Mouse (Mus musculus): ENCODE data around the gene Rpsa. TPM values are rescaled to one million over a fixed set of nuclear protein-coding genes. Genes with fewer than 3 reads are reported as not detected.

Rpsa gene
- total and polyA plus RNA-seq, 3 experiments, result 3,563 to 4,053 (median 3,991) TPM

DNA sequence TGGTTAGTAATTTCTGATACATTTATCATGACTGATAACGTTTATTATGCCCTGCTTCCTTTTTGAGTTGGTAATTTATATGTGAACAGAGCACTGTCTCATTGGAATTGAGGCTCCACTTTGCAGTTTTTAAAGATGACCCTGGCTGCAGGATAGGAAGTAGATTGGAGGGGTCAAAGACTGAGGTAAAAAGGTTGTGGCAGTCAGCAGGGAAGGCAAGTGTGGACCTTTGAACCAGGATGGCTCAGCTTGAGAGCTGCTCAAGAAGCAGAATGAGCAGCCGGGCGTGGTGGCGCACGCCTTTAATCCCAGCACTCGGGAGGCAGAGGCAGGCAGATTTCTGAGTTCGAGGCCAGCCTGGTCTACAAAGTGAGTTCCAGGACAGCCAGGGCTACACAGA is 14.0 kb upstream of the Rpsa start:
- Histone ChIP-seq H3K27me3 (replicated peaks) (no peaks in the 10 kb centered on the region), H3K4me1 (ENCODE audit: control insufficient read depth in 1 of 2, insufficient read depth in 2 of 2) (peaks cover 12 to 45% of the 10 kb centered on the region in 2 experiments), H3K9ac (ENCODE audit: insufficient read depth, low read depth) (no peak overlapping the region), H3K79me2 (replicated peaks; ENCODE audit: control insufficient read depth, extremely low read depth, insufficient read depth, poor library complexity, severe bottlenecking) (peaks cover 13% of the 10 kb centered on the region), H3K4me2 (ENCODE audit: insufficient read depth, low read depth, poor library complexity, severe bottlenecking) (no peak overlapping the region), H3K36me3 (replicated peaks in 1 of 2; ENCODE audit: control insufficient read depth in 1 of 2, insufficient read depth in 1 of 2, low read length in 1 of 2) (peaks cover 14 to 28% of the 10 kb centered on the region in 2 experiments), H3K4me3 (replicated peaks in 1 of 3; ENCODE audit: low read depth in 2 of 3, low read length in 2 of 3, poor library complexity in 1 of 3) (no peak overlapping the region), H3K27ac (ENCODE audit: insufficient read depth, low read depth) (no peak overlapping the region), H3K9me3 (replicated peaks; ENCODE audit: low read length) (no peaks in the 10 kb centered on the region)
- in situ Hi-C loops (cut with MboI; ENCODE audit: low pct_ligation_motif_present, low pct_unique_long_range_greater_than_20kb, low sequenced_read_pairs) (no loop called here), dilution Hi-C loops (cut with MboI; ENCODE audit: extremely low pct_ligation_motif_present, extremely low pct_unique_long_range_greater_than_20kb, low sequenced_read_pairs) (no loop called here)
- TF ChIP-seq HCFC1 (IDR thresholded peaks at IDR 0.05; ENCODE audit: low read depth, low read length), result no peak
- no peak for TF ChIP-seq TBP (conservative IDR thresholded peaks at IDR 0.05; ENCODE audit: low read depth, low read length)
- TF ChIP-seq POLR2A (IDR thresholded peaks at IDR 0.05; ENCODE audit: low read depth, low read length), result no peak
- no peak for TF ChIP-seq IRF4 (IDR thresholded peaks at IDR 0.05; ENCODE audit: low read depth, low read length)
- no peak for TF ChIP-seq BHLHE40 (IDR thresholded peaks at IDR 0.05; ENCODE audit: low read depth, low read length)
- TF ChIP-seq USF1 (IDR thresholded peaks at IDR 0.05; ENCODE audit: low read depth, low read length), result no peak
- TF ChIP-seq ZC3H11A (IDR thresholded peaks at IDR 0.05; ENCODE audit: low read depth, low read length), result no peak
- TF ChIP-seq EP300 (IDR thresholded peaks at IDR 0.05; ENCODE audit: low read length), result no peak
- TF ChIP-seq USF2 (conservative IDR thresholded peaks at IDR 0.05; ENCODE audit: low read depth, low read length), result no peak
- no peak for TF ChIP-seq UBTF (IDR thresholded peaks at IDR 0.05; ENCODE audit: low read depth, low read length)
- TF ChIP-seq RAD21 (IDR thresholded peaks at IDR 0.05; ENCODE audit: low read depth, low read length), result no peak
- no peak for TF ChIP-seq MEF2A (IDR thresholded peaks at IDR 0.05; ENCODE audit: borderline replicate concordance, low read depth, low read length)
- no peak for TF ChIP-seq PAX5 (IDR thresholded peaks at IDR 0.05; ENCODE audit: low read length)
- TF ChIP-seq SIN3A (IDR thresholded peaks at IDR 0.05; ENCODE audit: low read length), result no peak
- TF ChIP-seq ZMIZ1 (IDR thresholded peaks at IDR 0.05; ENCODE audit: low read depth, low read length), result no peak
- no peak for DNase-seq (ENCODE audit: extremely low read depth)

DNA sequence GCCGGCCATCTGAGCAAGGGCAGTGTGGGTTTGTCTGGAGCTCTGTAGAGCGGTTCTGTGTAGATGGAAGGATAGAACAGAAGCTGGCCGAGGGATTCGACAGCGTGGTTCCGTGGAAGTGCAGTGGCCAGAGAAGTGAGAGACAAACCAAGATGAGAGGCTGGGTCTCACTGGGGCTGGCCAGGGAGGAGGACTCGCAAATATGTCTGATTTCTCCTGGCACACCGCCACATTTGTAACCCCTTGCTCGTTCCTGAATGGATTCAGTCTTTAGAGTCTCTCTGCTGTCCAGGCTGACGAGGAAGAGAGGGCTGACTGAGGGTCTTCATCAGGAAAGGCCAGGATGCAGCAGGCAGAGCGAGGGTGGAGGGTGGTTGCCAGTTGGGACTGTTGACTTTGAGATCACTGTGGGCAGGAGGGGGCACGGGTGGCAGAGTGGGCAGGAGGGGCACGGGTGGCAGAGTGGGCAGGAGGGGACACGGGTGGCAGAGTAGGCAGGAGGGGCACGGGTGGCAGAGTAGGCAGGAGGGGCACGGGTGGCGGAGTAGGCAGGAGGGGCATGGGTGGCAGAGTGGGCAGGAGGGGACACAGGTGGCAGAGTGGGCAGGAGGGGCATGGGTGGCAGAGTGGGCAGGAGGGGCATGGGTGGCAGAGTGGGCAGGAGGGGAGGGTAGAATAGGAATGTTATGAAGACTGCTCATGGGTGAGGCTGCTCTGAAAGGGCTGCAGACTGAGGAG is 13.3 kb upstream of the Rpsa start:
- dilution Hi-C loops (cut with MboI; ENCODE audit: extremely low pct_ligation_motif_present, extremely low pct_unique_long_range_greater_than_20kb, low sequenced_read_pairs) (no loop called here), in situ Hi-C loops (cut with MboI; ENCODE audit: low pct_ligation_motif_present, low pct_unique_long_range_greater_than_20kb, low sequenced_read_pairs) (no loop called here)
- Histone ChIP-seq H3K79me2 (replicated peaks; ENCODE audit: control insufficient read depth, extremely low read depth, insufficient read depth, poor library complexity, severe bottlenecking) (peaks cover 13% of the 10 kb centered on the region), H3K9ac (ENCODE audit: insufficient read depth, low read depth) (no peak overlapping the region), H3K4me3 (replicated peaks in 1 of 3; ENCODE audit: low read depth in 2 of 3, low read length in 2 of 3, poor library complexity in 1 of 3) (no peak overlapping the region), H3K4me2 (ENCODE audit: insufficient read depth, low read depth, poor library complexity, severe bottlenecking) (no peak overlapping the region), H3K9me3 (replicated peaks; ENCODE audit: low read length) (no peaks in the 10 kb centered on the region), H3K27ac (ENCODE audit: insufficient read depth, low read depth) (no peak overlapping the region), H3K27me3 (replicated peaks) (no peaks in the 10 kb centered on the region), H3K36me3 (replicated peaks in 1 of 2; ENCODE audit: control insufficient read depth in 1 of 2, insufficient read depth in 1 of 2, low read length in 1 of 2) (peaks cover 17 to 34% of the 10 kb centered on the region in 2 experiments), H3K4me1 (ENCODE audit: control insufficient read depth in 1 of 2, insufficient read depth in 2 of 2) (peaks cover 12 to 48% of the 10 kb centered on the region in 2 experiments)
- TF ChIP-seq CHD1 (IDR thresholded peaks at IDR 0.05; ENCODE audit: low read depth, low read length) (no peak), MAZ (IDR thresholded peaks at IDR 0.05; ENCODE audit: low read depth, low read length) (no peak), MXI1 (IDR thresholded peaks at IDR 0.05; ENCODE audit: low read depth, low read length) (no peak), TBP (conservative IDR thresholded peaks at IDR 0.05; ENCODE audit: low read depth, low read length) (no peak), ZMIZ1 (IDR thresholded peaks at IDR 0.05; ENCODE audit: low read depth, low read length) (no peak)
- DNase-seq (ENCODE audit: extremely low read depth), result no peak
